Mouse (Mus musculus): ENCODE results near the gene Kctd19.

Kctd19 gene

DNA sequence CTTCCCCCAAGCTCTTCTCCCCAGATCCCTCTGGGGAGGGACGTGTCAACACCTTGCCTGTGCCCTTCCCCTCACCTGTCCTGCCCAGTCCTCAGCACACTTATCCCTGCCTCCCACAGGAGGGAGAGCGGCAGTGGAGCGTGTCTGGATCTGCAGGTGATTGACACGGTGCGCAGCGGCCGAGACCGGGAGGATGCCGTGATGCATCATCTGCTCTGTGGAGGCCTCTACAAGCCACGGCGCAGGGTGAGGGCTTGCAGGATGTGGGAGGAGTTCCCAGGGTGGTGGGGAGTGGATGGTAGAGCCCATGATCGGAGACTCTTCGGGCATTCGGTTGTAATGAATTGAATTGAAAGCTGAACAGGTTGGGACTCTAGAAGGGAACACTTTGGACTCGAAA is 54.1 kb downstream of the Kctd19 start:
- no peak for DNase-seq (ENCODE audit: low spot score)

DNA sequence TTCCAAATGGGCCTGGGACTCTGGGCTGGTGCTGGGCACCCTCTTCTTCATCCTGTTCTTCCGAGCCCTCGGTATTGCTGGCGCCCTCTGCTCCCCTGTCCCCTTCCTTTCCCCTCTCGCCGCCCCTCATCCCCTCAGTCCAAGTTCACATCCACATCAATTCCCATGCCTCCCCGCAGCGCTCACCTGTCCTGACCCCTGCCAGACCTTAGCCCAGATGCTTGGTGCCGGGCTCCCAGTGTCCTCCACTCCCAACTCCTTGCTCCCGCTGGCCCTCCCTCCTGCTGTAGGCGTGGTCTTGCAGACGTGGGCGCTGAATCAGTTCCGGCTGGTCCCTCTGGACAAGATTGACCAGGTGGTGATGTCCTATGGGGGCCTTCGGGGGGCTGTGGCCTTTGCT is 56.6 kb downstream of the Kctd19 start:
- DNase-seq (ENCODE audit: low spot score) = no peak

DNA sequence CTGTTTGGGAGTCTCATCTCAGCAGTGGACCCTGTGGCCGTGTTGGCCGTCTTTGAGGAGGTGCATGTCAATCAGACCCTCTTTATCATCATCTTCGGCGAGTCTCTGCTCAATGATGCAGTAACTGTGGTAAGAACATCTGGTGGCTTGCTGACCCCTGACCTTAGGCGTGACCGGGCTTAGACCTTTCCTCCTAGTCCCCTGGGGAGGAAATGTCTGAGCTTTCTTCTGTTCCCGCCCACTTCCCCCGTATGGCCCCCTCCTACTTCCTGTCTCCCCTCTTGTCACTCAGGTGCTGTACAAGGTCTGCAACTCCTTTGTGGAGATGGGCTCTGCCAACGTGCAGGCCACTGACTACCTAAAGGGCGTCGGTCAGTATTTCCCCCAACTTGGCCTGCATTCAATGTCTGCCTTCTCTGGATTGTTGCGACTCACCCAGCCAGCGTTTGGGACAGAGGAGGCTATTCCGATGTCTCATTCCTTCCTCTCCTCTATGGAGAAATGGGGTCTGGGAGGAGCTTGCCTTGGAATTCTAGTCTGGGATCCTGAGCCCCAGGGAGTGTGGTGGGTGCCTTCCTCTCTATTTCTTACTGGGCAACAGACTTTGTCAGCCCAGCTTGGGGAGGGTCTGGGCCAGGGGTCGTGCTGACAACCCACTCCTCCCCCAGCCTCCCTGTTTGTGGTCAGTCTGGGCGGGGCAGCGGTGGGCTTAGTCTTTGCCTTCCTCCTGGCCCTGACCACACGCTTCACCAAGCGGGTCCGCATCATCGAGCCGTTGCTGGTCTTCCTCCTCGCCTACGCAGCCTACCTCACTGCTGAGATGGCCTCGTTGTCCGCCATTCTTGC is 57.9 kb downstream of the Kctd19 start:
- DNase-seq (ENCODE audit: low spot score) = no peak

DNA sequence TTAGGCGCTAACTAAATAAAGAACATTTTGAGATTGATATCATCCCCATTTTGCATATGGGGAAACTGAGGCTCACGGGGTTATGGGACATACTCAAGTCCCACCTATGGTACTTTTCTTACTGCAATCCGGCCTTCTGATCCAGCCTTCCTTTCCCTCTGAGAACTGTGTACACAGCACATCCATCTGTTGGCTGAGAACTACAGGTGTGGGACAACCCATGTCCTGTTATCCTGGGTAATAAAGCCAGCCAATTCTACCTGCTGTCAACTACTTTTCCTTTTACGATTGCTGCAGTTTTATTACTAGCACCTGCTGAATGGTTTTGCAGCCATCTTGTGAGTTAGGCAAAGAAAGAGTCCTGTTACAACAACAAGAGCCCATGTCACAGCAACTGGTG is 58.8 kb downstream of the Kctd19 start:
- no peak for DNase-seq (ENCODE audit: low spot score)

DNA sequence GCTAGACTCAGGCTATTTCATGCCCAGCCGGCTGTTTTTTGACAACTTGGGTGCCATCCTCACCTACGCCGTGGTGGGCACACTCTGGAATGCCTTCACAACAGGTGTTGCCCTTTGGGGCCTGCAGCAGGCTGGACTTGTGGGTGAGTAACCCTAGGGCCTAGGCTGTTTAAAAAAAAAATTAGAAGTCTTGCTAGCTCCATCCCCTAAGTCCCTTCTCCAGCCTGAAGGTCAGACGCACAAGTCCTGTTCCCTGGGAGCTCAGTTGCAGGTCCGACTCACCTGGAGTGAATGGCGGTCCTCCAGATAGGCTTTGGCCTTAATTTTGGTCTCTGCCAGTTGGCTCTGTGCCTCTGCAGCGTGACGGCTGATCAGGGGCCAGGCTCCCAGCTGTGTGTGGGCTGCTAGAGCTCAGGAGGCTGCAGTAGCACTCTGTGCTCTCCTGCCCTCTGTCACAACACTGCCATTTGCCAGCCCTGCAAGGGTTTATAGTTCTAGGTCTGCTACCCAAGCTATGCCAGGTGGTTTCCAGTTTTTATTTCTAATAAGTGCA is 59.6 kb downstream of the Kctd19 start:
- DNase-seq (ENCODE audit: low spot score) = no peak

DNA sequence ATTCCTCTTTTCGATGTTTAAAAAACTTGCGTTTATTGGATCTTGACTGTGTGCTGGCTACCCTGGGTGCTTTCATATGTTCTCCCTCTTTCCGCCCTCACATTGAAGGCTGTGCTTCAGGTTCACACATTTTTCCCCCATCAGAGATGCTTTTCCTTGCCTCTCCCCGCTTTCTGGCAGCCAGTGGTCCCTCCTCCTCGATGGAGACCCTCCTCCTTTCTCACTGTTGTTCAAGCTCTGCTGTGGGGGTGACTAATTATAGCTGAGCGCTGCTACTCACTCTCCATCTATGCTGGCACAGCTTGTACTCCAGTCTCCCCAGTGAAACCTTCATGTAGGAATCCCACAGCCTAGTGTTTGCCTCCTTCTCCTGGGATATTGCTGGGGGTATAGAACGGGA is 63.1 kb downstream of the Kctd19 start:
- no peak for DNase-seq (ENCODE audit: low spot score)

DNA sequence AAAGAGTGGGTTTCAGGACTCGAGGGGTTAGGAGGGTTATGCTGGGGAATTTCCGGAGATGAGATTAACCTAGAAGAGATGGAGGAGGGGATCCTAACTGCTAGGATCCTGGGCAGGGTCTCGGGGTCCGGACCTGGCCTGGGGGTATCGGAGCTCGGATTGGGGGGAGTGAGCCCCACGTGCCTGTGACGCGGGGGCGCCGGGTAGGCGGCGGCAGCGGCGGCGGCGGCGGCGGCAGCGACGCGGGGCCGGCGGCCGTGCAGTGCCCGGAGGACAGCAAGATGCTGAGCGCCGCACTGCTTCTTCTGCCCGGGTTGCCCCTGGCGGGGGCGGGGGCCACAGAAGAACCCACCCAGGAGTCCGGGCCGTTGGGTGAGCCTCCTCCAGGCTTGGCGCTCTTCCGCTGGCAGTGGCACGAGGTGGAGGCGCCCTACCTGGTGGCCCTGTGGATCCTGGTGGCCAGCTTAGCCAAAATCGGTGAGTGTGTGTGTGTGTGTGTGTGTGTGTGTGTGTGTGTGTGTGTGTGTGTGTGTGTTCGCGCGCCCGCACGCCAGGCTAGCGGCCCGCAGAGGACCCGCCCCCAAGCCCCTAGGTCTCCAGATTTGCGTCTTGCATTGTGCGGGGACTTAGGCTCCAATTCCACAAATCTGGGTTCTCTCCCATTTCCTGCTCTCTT is 64.1 kb downstream of the Kctd19 start:
- peak; percentile 59 for DNase-seq (ENCODE audit: low spot score)

DNA sequence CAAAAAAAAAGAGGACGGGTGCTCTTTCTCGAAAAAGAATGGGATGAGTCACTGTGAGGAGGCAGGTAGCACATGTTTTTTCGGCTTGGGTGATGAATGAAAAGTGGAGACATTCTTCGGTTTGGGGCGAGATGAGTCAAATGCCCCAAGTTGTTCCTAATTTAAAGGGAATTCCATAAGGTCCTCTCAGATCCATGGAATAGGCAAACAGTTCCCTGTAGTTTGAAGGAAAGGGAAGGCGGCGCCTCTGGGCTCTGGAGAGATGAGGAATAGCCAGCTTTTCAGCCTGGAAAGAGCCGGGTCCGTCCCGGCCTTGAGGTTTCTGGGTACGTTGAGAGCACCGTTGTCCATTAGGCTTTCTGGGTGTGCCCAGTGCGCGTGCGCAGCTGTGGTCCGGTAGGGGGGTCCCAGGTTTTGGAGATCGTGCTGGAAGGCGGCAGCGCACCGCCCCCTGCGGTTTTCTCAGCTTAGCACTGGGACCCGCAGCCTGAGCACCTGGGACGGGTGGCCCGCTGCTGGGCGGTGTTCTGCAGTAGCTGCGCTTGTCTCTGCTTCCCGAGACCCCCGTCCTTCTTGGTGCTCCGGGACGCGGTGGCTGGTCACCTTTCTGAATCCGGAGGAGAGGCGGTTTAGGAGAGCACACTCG is 64.7 kb downstream of the Kctd19 start, which contains the start of gene Slc9a5:
TSS of gene Slc9a5 (plus strand) at position 394 of the 646 bp plus-strand sequence.
- DNase-seq (ENCODE audit: low spot score) = peak; percentile 81

DNA sequence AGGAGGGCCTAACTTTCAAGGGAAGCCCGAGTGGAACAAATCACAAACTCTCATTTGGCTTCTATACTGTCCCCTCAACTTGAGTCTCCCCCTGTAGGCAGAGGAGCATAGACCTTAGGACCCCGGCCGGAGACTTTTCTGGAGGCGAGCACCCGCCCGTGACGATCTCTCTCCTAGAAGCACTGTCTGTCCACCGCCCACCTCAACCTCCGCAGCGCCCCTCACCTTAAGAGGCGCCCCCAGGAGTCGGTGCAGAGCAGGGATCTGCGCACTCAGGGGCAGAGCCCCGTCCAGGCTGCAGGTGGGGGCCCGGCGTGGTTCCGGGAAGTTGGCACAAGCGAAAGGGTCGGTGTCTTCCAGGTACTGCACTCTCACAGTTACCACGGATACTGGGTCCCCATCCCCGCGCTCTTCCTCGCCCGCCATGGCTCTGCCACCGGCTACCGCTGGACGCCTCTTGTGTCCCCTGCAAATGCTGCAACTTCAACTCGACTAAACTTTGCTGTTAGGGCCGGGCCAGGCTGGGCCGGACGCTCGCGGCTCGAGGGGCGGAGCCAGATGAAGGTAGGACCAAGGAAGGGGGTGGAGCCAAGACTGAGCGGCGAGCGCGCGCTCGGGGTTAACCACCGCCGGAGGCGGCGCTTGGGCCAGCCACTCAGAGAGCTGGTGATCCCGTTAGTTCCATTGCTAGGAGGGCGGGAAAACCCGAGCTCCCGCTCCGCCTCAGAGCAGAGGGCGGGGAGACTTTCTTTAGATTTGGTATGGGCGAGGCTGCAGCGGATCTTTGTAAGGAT is 65.7 kb downstream of the Kctd19 start, which contains the start of gene Fhod1:
TSS of gene Fhod1 (minus strand) at position 526 of the 794 bp plus-strand sequence.
- DNase-seq (ENCODE audit: low spot score) = peak; percentile 97

DNA sequence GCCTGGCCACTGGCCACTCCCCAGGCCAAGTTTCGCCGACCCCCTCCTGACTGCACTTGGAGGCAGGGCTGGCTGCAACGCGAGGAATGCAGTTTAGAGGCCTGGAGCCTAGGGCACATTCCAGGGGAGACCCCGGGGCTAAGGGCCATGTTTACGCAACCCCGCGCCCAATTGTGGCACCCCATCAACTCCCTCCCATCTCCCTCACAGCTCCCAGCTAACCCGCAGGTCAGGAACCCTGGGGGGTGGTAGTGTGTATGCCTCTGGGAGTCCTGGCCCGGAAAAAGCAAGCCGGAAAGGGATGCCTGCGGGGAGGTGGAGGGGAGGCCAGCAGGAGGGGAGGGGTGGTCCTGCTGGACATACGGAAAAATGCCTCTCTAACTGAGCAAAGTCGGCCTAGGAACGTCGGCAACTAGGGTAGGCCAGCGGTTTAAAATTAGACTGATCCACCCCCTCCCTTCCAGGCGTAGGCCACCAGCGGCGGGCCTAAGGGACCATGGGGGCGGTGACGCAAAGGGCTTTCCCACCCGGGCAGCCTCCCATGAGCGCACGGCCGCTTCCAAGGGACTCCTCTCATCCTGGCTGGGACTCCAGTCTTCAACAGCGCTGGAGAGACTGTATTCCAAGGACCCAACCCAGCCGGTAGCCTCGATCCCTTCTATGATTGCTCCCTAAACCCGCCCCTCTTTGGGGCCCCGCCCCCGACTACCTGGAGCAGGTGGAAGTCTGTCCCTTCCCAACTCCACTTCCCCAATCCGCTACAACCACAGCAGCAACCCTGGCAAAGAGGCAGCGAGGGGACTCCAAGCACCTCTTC is 66.5 kb downstream of the Kctd19 start:
- peak; percentile 64 for DNase-seq (ENCODE audit: low spot score)

DNA sequence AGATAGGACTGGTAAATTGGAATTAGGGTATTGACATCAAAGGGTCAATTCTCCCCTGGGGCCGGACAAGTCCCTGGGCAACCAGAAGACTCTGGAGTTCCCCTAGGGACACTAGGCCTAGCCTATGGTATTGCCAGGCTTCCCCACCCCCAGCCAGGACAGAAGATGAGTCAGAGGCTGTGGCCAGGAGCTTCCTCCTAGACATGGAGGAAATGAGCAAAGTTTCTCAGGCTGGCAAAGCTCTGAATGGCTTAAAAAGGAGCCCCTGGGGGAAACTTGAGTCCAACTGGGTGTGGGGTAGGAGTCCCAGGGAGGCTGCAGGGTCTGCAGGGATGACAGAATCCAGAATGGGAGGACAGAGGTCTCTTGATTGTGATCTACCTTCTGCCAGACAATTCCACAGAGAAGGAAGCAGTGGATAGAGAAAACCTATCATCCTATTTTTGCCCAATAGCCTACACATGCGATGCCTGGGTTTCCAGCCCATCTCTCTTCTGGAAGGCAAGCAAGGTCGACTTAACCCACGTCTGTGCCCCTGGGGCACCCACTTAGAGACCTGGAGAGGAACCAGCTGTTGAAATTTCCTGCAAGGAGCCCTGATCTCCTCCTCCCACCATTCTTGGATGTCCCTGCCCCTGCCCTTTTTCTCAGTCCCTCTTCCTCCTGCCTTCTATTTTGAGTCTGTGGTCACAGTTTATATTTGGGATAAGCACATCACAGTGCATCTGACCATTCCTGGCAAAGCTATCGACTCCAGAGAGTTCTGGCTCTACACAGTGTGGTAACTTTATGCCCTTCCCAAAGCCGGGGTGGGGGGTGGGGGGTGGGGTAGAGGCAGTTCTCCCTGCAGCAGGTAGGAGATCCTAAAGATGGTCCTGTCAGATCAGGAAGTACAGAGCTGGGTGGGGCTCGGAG is 68.0 kb downstream of the Kctd19 start:
- peak; percentile 84 for DNase-seq (ENCODE audit: low spot score)

DNA sequence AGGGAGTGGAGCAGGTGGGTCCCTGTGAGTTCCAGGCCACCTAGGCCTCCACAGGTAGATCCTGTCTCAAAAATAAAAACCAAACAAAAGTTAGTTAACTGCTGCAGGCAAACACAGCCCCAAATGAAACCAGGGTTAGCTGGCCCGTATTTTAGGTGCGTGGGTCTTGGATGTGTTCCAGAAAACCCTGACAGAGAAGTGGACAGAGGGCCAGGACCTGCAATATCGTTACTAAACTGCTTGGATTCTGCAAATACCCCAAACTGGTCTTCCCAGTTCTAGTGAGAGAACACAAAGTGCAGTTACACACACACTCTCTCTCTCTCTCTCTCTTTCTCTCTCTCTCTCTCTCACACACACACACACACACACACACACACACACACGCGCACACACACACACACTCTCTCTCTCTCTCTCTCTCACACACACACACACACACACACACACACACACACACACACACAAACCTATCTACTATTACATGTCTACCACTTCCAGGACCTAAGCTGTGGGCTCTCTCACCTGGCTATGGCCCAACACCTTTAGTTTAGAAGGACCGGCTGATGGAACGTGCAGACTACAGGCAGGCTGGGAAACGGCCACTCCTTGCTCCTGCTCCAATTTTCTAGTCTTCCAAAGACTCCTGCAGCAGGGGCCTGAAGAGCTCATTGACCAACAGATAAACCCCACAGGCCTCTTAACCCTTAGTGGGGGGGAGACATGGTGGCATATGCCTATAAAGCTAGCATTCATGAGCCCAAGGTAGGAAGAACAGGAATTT is 69.3 kb downstream of the Kctd19 start:
- no peak for DNase-seq (ENCODE audit: low spot score)

DNA sequence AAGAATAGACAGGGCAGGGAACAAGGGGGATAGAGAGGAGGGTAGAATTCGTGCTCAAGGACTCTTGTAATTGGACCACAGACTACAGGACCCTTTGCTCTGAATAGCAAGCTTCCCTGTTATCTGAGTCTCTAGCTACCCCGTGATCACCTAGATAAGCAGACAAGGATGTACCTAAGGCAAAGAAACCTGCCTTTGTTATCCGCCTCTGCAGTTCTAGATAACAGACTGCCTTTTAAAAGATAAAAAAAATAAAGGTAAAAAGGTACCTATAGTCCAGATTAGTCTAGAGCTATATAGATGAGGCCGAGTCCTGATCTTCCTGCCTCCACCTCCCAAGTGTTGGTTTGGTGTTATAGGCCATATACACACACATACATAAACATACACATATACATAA is 70.5 kb downstream of the Kctd19 start:
- DNase-seq (ENCODE audit: low spot score) = no peak

DNA sequence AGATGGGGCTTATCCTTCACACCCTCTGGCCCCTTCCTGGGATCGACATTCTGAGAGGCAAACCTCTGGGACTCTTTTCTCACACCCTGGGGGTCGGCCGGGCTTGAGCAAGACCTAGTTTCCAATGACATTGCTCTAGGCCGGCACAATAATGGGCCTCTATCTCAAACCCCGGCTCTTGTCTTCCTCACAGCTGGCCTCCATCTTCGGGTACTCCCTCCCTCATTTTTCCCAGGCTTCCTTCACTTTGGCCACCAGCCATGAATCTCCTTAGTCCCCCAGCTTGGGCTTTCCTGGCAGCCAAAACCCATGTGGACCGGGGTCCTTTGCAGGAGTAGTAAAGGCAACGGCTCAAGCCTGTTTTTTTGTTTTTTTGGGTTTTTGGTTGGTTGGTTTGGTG is 71.9 kb downstream of the Kctd19 start:
- no peak for DNase-seq (ENCODE audit: low spot score)

DNA sequence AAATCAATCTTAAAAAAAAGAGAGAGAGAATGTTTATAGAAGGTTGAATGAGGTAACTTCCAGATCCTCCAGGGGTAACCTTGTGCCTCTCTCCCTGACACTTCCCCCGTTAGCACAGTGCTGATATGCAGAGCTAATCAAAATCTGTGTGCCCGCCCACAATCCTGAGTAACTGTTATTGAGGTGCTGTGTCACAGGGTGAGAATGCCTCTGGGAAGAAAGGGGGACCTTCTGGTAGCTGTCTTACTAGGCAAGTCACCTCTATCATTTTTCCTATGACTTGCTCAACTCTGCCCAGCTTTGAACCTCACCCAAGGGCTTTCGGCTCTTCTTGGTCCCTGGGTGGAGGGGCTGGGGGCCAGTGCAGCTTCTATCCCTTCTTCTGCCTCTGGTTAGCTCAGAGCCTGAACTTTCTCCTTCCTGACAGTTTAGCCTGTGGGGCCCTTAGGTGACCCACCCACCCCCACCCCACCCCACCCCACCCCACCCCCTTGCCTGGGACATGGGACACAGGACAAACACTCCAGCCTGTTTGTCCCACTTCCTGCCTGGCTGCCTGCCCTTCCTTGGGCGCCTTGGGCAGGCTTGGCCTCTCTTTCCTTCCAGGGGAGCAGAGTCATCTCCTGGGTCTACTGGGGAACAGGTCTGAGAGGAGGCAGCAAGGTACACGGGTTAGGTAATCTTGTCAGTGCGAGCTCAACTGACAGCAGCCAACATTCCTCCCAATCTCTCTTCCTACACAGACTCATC is 73.2 kb downstream of the Kctd19 start:
- no peak for DNase-seq (ENCODE audit: low spot score)

DNA sequence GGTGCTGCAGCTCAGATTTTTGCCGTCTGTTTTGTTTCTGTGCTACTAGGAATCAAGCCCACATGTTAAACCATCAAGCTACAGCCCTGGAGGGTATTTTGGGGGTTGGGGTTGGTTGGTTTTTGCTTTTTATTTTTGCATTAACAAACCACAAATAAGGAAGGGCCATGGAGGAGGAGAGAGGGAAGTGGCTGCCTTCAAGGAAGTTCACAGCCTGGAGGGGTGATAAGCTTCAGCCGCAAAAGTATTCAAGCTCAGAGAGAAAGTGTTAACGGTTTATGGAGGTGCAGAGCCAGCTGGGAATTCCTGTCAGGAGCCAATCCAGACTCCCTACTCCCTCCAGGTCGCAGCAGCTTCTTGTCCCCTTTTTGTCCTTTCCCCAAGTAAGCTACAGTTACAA is 74.3 kb downstream of the Kctd19 start:
- DNase-seq (ENCODE audit: low spot score) = no peak

DNA sequence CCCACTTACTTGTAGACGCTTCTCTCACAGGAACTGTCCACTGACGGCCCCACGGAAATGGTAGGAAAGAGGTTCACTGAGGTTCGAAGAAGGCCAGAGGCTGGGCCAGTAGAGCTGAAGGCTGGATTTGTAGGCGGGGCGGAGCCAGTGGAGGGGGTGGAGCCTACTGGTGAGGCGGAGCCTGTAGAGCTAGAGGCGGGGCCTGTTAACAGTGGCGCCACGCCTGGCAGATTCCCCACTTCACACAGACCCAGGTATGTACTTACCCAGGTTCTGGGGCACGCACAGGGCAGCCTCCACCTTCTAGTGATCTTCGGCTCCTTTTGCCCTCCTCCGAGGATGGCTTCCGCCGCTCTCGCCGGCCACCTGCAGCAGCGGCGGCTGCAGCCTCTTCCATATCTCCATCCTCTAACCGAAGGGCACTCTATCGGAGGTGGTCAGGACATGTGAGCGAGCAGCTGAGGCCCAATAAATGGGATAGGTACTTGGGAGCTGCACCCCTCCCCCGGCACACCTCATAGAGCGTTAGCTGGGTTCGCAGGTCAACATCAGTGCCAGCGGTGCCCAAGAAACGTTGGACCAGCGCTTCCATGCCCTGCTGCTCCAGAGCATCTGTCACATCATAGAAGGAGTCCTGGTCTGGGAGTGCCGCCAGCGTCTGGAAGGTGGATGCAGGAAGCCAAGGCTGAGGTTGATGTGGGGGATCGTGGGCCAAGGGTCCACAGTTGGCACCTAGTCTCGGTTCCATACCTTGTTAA is 76.8 kb downstream of the Kctd19 start:
- no peak for DNase-seq (ENCODE audit: low spot score)

All from MN1 (cell line).